Mouse (Mus musculus) MEL (cell line): Measurements from ENCODE around the gene Rapgef6.

Experiments used
- TCF12 ChIP-seq: IDR thresholded peaks from 2 replicates; pipeline ENCODE4 v1.6.1; 2014; ENCODE audit warnings: low read depth, mild to moderate bottlenecking, inconsistent platforms, low read length, improper control_type of control experiment, moderate library complexity
- USF1 ChIP-seq: IDR thresholded peaks from 2 replicates; pipeline ENCODE4 v1.6.1; 2014; ENCODE audit warnings: low read depth, mild to moderate bottlenecking, inconsistent platforms, low read length, improper control_type of control experiment, moderate library complexity

DNA sequence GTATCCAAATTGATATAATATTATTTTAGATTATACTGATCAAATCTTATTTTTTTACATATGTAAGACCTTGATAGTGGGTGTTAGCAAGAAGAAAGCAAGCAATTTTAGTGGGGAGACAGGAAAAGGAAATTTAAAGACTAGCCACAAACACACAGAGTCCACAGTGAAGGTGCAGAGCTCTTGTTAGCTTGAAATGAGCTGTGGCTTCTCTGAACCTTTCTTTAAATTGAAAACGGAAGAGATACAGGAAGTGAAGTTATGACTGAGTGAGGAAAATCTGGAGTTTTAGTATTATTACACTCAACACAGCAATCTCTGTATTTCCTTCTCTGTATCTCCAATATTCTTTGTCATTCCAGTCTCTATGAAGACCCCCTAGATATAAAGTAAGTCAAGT, 104.3 kb downstream of the Rapgef6 start:
- TF ChIP-seq USF1 (no peak), TCF12 (no peak)
